Mouse (Mus musculus) embryonic facial prominence, embryonic 13.5 days (tissue): ENCODE measurements at regions not wholly inside any gene's neighbourhood (a gene's known extent, or its start where the extent isn't known, plus 50 kb on each side); places are given as distances from the start of the nearest gene placed in this dataset.

ENCODE experiments used
- ATAC-seq: fragments of 200-750 bp; cut with Nextera tagmentation; 2 replicates; pipeline ENCODE4 v1.8.0; 2017; ENCODE audit warnings: low read depth; ENCODE audit not compliant: insufficient number of reproducible peaks, insufficient read depth, low FRiP score, low TSS enrichment
- H3K27ac ChIP-seq: fragments of 300-500 bp; sonication (generic); 2 replicates; pipeline ENCODE4 v1.5.1; 2015; ENCODE audit warnings: moderate library complexity, mild to moderate bottlenecking, inconsistent platforms
- H3K27me3 ChIP-seq: fragments of 300-500 bp; sonication (generic); 2 replicates; pipeline ENCODE4 v1.6.1; 2015; ENCODE audit warnings: mild to moderate bottlenecking, inconsistent platforms
- H3K36me3 ChIP-seq: fragments of 300-500 bp; sonication (generic); 2 replicates; pipeline ENCODE4 v1.6.1; 2015; ENCODE audit warnings: mild to moderate bottlenecking, inconsistent platforms
- H3K4me1 ChIP-seq: fragments of 300-500 bp; sonication (generic); 2 replicates; pipeline ENCODE4 v1.6.1; 2015; ENCODE audit warnings: inconsistent platforms
- H3K4me2 ChIP-seq: fragments of 300-500 bp; sonication (generic); 2 replicates; pipeline ENCODE4 v1.6.1; 2015; ENCODE audit warnings: moderate library complexity, mild to moderate bottlenecking, inconsistent platforms
- H3K4me3 ChIP-seq: fragments of 300-500 bp; sonication (generic); 2 replicates; pipeline ENCODE4 v1.5.1; 2015; ENCODE audit warnings: mild to moderate bottlenecking, inconsistent platforms
- H3K9ac ChIP-seq: fragments of 300-500 bp; sonication (generic); 2 replicates; pipeline ENCODE4 v1.6.1; 2015; ENCODE audit warnings: mild to moderate bottlenecking, inconsistent platforms
- H3K9me3 ChIP-seq: fragments of 300-500 bp; sonication (generic); 2 replicates; pipeline ENCODE4 v1.6.1; 2016; ENCODE audit warnings: inconsistent platforms
- WGBS: fragments of 180-500 bp; shearing (Covaris S2); methylation state at CpG from one replicate; pipeline ENCODE4 v1.1.7; 2015; ENCODE audit warnings: mixed read lengths; 5-methylcytosine and 5-hydroxymethylcytosine counted together

- WGBS, result 41% methylated on average over 3 of the region's 3 CpGs
These were observed 141.8 kb upstream of the Csf3r start for GRCm38 (mm10) chr4:125882531-125882930.

GRCm38 (mm10) chr4:125890510-125890909 lies 133.8 kb upstream of the Csf3r start:
- Histone ChIP-seq H3K4me2 (no peak overlapping the region), H3K27me3 (peaks cover 4% of the 10 kb centered on the region; the same call in 1 of the 2 replicates), H3K36me3 (no peaks in the 10 kb centered on the region), H3K4me3 (no peak overlapping the region), H3K27ac (no peak overlapping the region), H3K4me1 (0 out of 2 replicates have a peak, but pooled peaks cover 3% of the 10 kb centered on the region), H3K9ac (no peak overlapping the region), H3K9me3 (no peaks in the 10 kb centered on the region)
- WGBS, result 52% methylated on average over 4 of the region's 4 CpGs
- ATAC-seq, result no peak

More at GRCm38 (mm10) chr4:125882531-125882930, 141.8 kb upstream of the Csf3r start:
- Histone ChIP-seq H3K27me3 (no peaks in the 10 kb centered on the region; the same call in 1 of the 2 replicates), H3K36me3 (no peaks in the 10 kb centered on the region), H3K4me2 (peak overlapping the region; percentile 7; the same call in 1 of the 2 replicates), H3K4me3 (no peak overlapping the region), H3K9me3 (no peaks in the 10 kb centered on the region), H3K9ac (0 out of 2 replicates have a peak overlapping the region, but pooled peaks have one; percentile 27), H3K27ac (peak overlapping the region; percentile 75; the same call in 1 of the 2 replicates), H3K4me1 (peaks cover 22% of the 10 kb centered on the region)
- ATAC-seq, result 0 out of 2 replicates have a peak, but pooled peaks have one; percentile 32

DNA sequence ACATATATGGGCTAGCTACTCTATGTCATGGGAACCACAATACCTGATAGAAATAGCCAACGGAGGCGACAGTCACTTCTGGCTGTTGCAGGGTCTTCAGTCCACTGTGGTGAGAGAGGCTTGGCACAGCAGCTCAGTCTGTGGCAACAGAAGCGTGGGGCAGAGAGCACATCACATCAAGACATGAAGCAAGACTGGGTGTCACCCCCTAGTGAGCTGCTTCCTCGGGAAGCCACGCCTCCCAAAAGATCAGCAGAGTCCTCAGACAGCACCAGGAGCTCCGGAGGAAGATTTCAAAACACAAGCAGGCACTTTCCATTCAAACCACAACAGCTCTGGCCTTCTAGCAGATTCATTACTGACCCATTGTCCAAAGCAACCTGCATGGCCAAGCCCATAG lies 131.2 kb upstream of the Csf3r start:
- Histone ChIP-seq H3K27ac (no peak overlapping the region), H3K4me2 (no peak overlapping the region), H3K27me3 (peaks cover 4% of the 10 kb centered on the region; the same call in 1 of the 2 replicates), H3K9me3 (no peaks in the 10 kb centered on the region), H3K36me3 (no peaks in the 10 kb centered on the region), H3K4me3 (no peak overlapping the region), H3K9ac (no peak overlapping the region), H3K4me1 (peaks cover 14% of the 10 kb centered on the region)
- WGBS, result 79% methylated on average over 6 of the region's 6 CpGs
- no peak for ATAC-seq

- Histone ChIP-seq H3K4me2 (no peak overlapping the region), H3K4me1 (peaks cover 28% of the 10 kb centered on the region), H3K27me3 (peaks cover 11% of the 10 kb centered on the region), H3K36me3 (no peaks in the 10 kb centered on the region), H3K9me3 (no peaks in the 10 kb centered on the region), H3K9ac (no peak overlapping the region), H3K27ac (0 out of 2 replicates have a peak overlapping the region, but pooled peaks have one; percentile 19), H3K4me3 (no peak overlapping the region)
- 82% methylated on average over 2 of the region's 2 CpGs for WGBS
- ATAC-seq, result no peak
These were observed 126.6 kb upstream of the Csf3r start for GRCm38 (mm10) chr4:125897707-125898106.

DNA sequence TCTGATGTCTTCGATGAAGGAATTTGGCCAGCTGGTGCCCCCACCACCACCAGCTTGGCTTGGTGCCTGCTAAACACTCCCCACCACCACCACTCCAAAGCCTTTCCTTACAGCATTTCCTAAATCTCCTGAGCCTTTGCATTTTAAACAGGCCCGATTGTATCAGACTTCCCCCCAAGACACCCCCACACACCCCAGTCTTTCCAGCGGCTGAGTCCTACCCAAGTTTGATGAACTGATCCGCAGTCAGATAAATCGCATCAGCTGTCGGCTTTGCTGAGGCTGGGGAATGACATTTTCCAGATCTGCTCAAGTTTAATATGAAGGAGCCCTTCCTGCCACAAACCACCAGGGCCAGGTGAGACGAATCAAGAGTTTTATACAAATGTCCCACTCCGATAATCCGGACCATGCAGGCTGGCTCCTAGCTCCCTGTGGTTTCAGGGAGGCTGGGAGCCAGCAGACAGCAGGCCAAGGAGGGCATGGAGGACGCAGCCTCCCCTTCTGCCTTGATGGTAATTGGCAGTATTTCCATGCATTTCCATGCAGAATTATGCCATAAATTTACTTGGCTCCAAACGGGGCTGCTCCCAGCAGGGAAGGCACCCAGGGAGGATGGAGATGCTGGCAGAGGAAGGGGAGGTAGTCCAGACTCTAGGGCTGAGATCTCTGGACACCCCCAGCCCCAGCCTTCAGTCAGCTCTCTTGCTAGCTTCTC lies 125.6 kb upstream of the Csf3r start:
- Histone ChIP-seq H3K4me1 (peaks cover 28% of the 10 kb centered on the region), H3K9me3 (no peaks in the 10 kb centered on the region), H3K9ac (no peak overlapping the region), H3K27ac (peak overlapping the region; percentile 19), H3K27me3 (peaks cover 11% of the 10 kb centered on the region), H3K36me3 (no peaks in the 10 kb centered on the region), H3K4me2 (no peak overlapping the region), H3K4me3 (no peak overlapping the region)
- peak; percentile 49; the same call in 1 of the 2 replicates for ATAC-seq
- WGBS, result 28% methylated on average over 11 of the region's 11 CpGs

GRCm38 (mm10) chr4:125901546-125902276 lies 122.6 kb upstream of the Csf3r start:
- Histone ChIP-seq H3K27me3 (peaks cover 7% of the 10 kb centered on the region; the same call in 1 of the 2 replicates), H3K4me1 (peaks cover 28% of the 10 kb centered on the region), H3K4me3 (no peak overlapping the region), H3K9me3 (no peaks in the 10 kb centered on the region), H3K27ac (no peak overlapping the region), H3K4me2 (no peak overlapping the region), H3K9ac (no peak overlapping the region), H3K36me3 (no peaks in the 10 kb centered on the region)
- WGBS, result 62% methylated on average over 10 of the region's 10 CpGs
- no peak for ATAC-seq

GRCm38 (mm10) chr4:125906296-125906695 lies 118.1 kb upstream of the Csf3r start:
- H3K4me1 ChIP-seq, result 0 out of 2 replicates have a peak, but pooled peaks cover 4% of the 10 kb centered on the region
- ATAC-seq, result no peak
- H3K27ac ChIP-seq, result no peak overlapping the region
- H3K27me3 ChIP-seq, result peaks cover 14% of the 10 kb centered on the region
- H3K4me3 ChIP-seq, result no peak overlapping the region
- no peak overlapping the region for H3K4me2 ChIP-seq
- H3K9ac ChIP-seq, result no peak overlapping the region
- H3K36me3 ChIP-seq, result no peaks in the 10 kb centered on the region
- no peaks in the 10 kb centered on the region for H3K9me3 ChIP-seq
- 68% methylated on average over 5 of the region's 5 CpGs for WGBS

GRCm38 (mm10) chr4:125908901-125909300 lies 115.4 kb upstream of the Csf3r start:
- no peak overlapping the region for H3K4me3 ChIP-seq
- no peak for ATAC-seq
- no peak overlapping the region for H3K4me2 ChIP-seq
- H3K36me3 ChIP-seq, result no peaks in the 10 kb centered on the region
- whole genome bisulfite sequencing, result 79% methylated on average over 8 of the region's 8 CpGs
- H3K9me3 ChIP-seq, result no peaks in the 10 kb centered on the region
- H3K9ac ChIP-seq, result no peak overlapping the region
- no peak overlapping the region for H3K27ac ChIP-seq
- no peaks in the 10 kb centered on the region for H3K4me1 ChIP-seq
- peaks cover 40% of the 10 kb centered on the region for H3K27me3 ChIP-seq

GRCm38 (mm10) chr4:125911541-125912270 lies 112.6 kb upstream of the Csf3r start:
- no peaks in the 10 kb centered on the region for H3K36me3 ChIP-seq
- no peak for ATAC-seq
- H3K27ac ChIP-seq, result no peak overlapping the region
- peaks cover 2% of the 10 kb centered on the region for H3K4me1 ChIP-seq
- no peaks in the 10 kb centered on the region for H3K9me3 ChIP-seq
- H3K9ac ChIP-seq, result no peak overlapping the region
- H3K4me3 ChIP-seq, result no peak overlapping the region
- 17% methylated on average over 24 of the region's 24 CpGs for WGBS
- no peak overlapping the region for H3K4me2 ChIP-seq
- H3K27me3 ChIP-seq, result peaks cover 61% of the 10 kb centered on the region

GRCm38 (mm10) chr4:125912444-125913049 lies 111.8 kb upstream of the Csf3r start:
- Histone ChIP-seq H3K4me1 (peaks cover 9% of the 10 kb centered on the region), H3K4me3 (no peak overlapping the region), H3K36me3 (no peaks in the 10 kb centered on the region), H3K9ac (no peak overlapping the region), H3K27me3 (peaks cover 69% of the 10 kb centered on the region), H3K4me2 (no peak overlapping the region), H3K27ac (no peak overlapping the region), H3K9me3 (no peaks in the 10 kb centered on the region)
- 22% methylated on average over 8 of the region's 8 CpGs for WGBS
- ATAC-seq, result no peak

DNA sequence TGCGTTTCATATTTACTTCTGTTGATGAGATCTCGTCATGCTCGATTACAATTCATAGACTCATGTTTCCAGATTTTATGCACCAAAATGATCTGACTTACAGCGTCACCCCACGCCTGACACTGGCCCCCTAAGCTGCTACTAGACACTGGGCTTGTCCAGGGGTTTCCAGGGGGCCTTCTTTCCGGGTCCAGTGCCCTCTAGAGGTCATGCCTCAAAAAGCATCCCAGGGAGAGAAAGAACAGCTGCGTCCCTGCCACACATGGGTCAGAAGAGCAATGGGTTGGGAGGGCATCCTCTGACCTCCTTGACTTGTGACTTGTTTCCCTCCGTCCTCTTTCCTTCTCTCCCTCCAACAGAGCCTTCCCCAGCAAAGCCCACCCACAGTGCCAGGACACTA lies 109.2 kb upstream of the Csf3r start:
- no peak overlapping the region for H3K9ac ChIP-seq
- H3K9me3 ChIP-seq, result no peaks in the 10 kb centered on the region
- ATAC-seq, result no peak
- no peak overlapping the region for H3K27ac ChIP-seq
- 28% methylated on average over 8 of the region's 8 CpGs for WGBS
- peaks cover 10% of the 10 kb centered on the region for H3K4me1 ChIP-seq
- no peak overlapping the region for H3K4me3 ChIP-seq
- H3K36me3 ChIP-seq, result no peaks in the 10 kb centered on the region
- H3K27me3 ChIP-seq, result peaks cover 79% of the 10 kb centered on the region
- H3K4me2 ChIP-seq, result no peak overlapping the region
